Mouse (Mus musculus): ENCODE measurements around the gene Tnc.

Tnc gene

DNA sequence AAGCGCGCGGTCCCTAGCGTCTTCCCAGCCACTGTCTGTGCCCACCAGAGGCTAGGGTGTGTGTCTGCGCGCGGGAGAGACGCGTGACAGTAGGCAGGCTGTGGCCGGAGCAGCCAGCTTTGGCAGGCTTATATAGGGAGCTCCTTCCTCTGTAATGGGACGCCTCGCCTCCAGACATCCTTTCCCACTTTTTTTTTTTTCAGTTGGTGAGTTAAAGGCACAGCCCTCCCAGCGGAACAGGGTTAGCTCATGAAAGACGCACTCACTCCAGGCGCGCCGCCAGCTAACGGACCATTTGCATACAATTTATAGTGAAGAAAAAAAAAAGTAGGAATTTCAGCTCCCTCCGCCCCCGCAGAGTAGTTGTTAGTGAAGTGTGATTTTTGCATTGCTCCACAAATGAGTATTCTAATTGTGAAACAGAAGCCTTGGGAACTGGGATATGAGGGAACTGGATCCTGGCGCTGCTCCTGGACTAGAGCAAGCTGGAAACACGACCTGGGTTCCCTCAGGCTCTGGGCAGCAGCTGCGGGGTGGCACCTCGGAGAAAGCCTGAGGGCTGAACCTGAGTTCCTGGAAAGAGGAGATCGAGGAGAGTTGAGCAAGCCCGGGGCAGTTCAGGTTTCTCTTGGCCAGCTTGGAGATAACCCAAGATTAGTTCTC is at the start of gene Tnc:
Gene Tnc (minus strand): TSS at position 185 of the 663 bp plus-strand sequence.
- DNase-seq (ENCODE audit: low spot score in 2 of 2), result peak in 1 of 2 experiments; percentile 41

DNA sequence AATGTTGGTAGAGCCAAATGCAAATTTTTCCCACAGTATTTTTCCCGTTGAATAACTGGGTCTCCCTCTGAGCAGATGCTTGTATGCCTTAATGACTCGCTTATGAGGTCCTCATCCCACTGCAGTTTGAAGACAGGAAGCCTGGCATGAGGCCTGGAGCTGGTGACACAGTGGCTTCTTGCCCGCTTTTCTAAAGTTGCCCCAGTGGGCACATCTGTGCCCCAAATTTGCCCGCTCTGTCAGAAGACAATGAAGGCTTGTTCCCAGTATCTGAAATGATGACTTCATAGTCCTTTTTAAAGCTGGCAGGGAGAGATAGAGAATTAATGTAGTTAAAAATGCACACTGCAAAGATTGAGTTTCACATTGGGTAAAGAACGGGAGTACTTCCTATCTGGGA is 47.4 kb upstream of the Tnc start:
- DNase-seq (ENCODE audit: low spot score in 2 of 2), result no peak

DNA sequence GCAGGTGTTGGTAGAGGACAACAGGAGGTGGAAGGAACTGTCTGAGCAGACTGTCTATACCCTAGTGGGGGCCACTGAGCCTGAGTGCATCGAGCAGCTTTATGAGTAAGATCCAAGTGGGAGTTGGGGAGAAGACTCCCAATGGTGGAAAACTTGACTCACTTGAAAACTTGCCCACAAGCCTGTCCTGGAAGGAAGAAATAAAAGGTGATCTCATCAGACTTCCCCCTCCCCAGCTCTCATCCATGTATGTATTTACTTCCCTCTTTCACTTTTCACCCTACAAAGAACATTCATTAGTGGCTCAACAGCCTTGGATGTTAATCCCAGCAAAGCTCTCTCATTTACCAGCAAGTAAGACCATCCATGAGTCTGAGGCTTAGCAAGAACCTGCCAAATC is 46.0 kb upstream of the Tnc start:
- DNase-seq (ENCODE audit: low spot score in 2 of 2), result no peak

DNA sequence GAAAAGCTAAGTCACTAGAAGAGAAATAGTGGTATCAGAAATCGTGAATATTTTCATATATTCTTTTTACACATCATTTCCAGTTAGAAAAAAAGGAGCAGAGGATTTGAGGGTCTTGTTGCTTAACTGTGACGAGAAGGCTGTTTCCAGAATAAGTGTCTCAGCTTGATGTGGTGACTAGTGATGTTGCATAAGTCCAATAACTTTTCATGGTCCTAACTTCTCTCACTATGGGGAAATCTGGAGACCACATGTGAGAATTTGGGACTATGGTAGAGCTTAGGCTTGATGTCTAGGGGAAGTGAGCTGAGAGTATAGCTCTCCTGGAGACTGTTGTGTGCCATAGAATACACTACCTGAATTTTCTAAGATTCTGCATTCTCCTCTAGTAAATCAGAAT is 42.6 kb upstream of the Tnc start:
- no peak for DNase-seq (ENCODE audit: low spot score in 2 of 2)

DNA sequence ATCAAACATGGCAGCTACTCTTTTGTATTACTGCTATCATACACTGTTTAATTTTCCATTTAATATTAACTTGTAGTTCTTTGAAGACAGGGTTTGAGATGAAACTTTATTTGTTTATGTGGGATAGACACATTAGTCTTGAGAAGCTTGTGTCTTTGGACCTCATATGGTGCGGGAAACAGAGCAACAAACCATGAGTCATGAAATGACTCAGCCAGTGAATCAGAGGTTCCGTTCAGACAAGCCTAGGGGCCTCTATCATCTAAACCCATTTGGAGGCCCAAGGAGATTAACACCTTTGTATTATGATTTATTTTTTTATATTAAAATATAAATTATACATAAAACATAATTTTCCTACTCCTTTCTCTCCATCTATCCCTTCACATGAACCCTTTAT is 40.9 kb upstream of the Tnc start:
- no peak for DNase-seq (ENCODE audit: low spot score in 2 of 2)

DNA sequence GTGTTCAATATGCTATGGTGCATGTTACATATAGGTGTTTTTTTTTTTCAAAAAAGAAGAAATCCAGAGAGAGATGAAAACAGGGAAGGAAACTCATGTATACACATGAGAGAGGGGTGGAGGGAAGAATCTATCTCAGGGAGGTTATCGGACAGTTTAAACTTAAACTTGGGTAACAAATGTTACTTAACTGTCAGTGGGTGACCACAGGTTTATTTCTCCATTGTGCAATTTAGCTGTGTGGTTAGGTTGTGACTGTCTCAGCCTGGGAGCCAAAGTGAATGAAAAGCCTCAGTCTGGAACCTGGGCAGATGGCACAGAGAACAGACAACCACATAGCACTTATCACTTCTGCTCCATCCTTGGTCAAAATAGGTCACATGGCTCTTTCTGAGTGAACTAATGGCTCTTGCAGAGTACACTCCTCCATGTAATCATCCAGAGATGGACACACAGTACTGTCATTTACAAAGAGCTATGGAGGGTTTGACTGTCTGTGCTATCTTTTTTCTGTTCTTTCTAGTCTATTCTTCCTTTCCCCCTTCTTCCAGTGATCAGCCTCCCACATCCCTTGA is 39.3 kb upstream of the Tnc start:
- no peak for DNase-seq (ENCODE audit: low spot score in 2 of 2)

DNA sequence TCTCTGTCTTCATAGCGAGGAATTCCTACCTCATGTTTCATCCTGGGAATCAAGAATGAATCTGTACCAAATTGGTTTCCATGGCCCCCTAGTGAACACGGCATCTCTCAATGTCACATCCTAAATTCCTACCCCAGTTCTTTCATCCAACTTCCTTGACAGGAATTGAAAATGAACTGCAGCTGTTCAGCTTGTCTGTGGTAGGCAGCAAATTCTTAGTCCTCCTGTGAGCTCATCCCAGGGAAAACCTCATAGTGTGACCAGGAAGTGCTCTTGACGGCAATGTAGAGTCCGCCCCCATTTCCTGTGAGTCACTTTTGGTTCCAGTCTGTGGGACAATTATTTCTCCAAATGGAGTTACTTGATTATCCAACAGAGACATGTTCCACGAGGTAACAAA is 37.0 kb upstream of the Tnc start:
- no peak for DNase-seq (ENCODE audit: low spot score in 2 of 2)

DNA sequence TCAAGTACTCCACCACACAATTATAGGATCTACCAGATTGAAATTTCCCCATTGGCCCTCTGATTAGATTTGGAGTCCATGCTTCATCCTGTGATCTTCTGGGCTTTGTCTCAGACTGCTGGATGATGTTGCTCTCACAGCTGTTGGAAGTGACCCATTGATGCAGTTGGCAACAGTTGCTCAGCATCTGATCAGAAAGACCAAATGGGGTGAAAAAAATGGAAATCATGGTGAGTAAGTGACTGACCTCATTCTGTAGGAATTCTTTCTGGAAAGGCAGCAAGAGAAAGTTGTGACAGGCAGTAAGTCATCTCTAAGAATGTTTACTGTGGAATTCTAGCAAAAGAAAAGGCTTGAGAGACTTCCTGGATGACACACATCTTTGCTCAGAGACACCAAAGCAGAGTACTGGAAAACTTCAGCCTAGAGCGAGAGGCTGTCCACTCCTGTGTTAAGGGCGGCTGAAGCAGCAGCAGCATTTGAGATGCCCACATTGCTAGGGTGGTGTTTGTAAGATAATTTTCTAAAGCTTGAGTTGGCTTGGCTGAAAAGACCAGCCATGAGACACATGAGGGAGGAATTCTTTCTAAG is 31.3 kb upstream of the Tnc start:
- DNase-seq (ENCODE audit: low spot score in 2 of 2), result peak in 1 of 2 experiments; percentile 38

DNA sequence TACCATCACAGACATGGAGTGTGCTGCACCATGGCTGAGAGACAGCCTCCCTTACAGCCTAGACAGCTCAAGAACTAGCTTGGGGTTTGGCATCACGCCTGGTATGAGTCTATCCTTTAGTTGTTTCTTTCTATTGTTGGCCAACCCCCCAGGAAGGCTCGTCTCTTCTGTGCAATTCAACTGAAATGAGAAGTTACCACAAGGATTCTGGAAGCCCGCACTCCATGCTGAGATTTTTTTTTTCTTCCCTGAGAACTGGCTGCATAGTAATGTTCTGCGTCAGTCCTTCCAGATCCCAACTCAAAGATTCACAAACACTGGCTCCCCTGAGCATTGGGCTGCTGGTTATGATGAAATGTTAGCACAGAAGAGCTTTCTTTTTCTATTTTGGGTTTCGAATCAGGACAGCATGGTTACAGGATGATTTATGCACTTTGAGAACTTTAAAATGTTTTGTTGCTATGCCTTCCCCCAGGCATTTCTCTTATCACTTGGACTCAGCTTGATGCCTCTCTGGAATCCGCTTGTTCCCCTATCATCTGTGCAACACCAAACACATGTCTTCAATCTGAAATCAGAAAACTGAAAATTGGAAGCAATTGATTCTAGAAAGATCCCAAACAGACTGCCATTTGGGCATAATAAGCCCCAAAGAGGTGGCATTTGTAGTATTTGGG is 29.7 kb upstream of the Tnc start:
- peak; percentile 8 to 22 for DNase-seq (ENCODE audit: low spot score in 2 of 2)

DNA sequence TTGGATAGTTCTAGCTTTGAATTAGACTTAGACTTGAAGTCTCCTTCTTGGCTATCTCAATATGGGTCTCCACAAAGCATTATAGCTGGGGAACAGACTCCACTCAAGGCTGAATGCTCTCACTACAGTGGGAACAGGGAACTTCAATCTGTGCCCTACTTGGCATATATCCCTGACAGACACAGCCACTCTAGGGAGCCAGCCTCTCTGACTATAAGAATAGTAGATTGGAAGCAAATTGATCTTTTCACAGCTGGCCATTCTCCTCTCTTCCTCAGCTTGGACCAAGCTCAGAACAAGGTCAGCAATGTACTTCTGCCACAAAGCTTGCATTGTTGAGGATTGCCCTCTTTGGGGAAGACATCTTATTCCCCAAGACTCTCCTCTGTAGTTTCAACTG is 27.9 kb upstream of the Tnc start:
- DNase-seq (ENCODE audit: low spot score in 2 of 2), result no peak

DNA sequence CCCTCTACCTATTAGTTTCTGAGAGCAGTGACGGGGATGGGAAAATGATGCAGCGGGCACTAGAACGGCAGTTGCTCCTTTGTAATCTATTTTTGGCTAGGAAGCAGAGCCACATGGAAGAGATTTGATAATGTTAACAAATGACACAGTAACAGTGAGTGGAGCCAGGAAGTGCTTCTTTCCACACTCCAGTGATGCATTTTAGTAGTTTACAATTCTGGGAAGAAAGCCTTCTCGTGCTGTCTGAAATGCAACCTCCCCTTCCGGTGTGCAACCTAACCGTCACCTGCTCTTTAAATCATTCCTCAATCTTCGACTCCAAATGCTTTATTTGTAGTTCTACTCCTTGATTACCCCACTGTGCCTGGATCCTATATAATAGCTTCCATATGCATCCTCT is 20.6 kb upstream of the Tnc start:
- no peak for DNase-seq (ENCODE audit: low spot score in 2 of 2)

DNA sequence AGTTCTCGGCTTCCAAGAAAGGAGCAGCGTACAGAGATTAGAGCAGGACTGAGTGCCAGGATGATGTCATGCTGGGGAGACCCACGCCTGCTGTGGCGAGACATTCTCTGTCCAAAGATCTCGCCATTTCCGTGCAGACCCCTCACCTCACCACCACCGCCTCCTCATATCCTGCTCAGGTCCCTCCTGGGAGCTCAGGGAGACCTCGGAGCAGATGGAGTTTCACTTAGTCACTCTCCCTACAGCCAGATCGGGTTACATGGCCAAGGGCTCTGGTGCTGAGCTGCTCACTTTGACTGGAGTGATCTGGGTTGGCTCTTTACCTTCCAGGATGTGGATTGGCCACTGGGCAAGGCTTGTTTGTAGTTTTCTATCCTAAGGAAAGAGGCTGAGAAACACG is 18.5 kb upstream of the Tnc start:
- no peak for DNase-seq (ENCODE audit: low spot score in 2 of 2)

DNA sequence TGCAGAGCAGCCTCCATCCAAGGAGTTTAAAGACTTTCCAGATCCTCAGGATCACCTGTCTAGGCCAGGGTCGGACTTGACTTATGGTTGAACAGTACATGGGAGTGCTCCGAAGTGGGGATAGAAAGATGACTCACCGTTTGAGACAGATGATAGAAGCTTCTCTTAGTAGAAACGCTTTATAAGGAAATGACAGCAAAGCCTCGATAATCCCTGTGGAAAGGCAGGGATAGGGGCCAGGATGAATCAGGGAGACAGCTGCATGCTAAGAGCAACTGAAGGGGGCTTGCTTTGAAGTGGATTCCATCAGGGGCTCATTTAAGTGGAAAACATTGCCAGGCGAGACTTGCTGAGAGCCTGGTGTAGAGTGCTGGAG is 12.0 kb upstream of the Tnc start:
- no peak for DNase-seq (ENCODE audit: low spot score in 2 of 2)

DNA sequence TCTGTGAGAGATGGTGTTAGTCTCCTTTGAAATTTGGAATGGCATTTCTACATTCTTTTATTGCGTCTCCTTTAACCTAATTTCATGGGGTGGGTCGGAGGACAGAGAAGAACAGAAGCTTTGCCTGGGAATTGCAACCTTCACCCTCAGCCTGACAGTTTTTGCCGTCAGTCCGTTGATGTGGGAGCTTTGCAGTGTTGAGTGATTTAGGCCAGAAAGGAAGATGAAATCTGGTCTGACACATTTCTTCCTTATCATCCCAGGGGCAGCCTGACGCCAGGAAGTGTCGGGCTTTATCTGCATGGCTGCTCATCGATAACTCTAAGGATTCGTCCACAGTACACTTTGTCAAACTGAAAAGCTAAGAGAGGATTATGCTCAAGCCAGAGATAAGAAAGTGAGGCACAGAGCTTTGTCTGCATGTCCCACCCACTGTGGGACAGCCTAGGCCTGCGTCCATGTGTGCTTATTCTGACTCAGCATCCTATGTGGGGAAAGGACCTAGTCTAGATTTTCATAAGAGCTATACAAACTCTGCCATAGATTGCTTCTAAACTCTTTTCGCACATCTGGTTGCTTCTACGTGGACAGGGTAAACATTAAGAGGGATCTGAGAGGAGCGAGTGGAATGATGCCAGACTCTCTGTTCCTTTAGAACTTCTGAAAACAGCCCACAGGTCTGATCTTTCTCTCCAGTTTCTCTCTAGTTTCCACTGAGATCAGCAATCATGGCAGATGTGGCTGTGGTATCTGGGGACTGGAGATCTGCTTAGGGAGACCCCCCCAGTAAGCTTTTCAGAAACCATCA is 11.4 kb upstream of the Tnc start:
- DNase-seq (ENCODE audit: low spot score in 2 of 2), result no peak

DNA sequence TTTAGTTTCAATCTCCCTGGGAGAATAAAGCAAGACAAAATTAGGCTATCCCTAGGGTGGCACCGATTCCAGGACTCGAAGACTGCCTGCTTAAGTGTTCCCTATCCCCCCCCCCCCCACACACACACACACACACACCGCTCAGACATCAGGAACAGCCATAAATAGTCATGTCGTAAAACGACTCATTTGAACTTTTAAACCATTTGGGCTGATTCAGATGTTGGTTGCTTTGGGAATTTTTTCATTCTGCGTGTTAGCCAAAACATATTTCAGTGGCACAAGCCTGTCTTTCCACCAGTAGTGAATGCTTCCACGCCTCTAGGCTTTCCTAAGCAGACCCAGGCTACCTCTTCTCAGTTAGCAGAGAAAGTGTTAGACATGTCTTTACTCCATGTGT is 1.4 kb upstream of the Tnc start:
- DNase-seq (ENCODE audit: low spot score in 2 of 2), result no peak

DNA sequence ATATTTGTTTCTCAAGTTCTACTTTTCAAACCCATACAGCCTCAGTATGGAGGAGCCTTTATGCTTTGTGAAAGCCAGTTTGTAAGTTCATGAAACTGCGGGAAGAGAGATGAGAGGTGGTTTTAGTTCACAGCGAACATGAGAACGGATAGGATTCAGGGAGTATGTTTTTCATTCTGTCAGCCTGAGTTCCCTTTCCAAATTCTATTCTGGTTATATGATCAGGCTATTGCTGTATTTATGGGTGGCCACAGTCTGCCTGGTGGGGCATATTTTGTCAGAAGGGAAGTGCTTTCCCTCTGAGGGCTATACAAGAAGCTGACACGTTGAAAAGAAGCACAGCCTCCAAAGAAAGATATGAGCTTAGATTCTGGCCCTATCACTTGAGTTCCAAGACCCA is 2.9 kb downstream of the Tnc start:
- DNase-seq (ENCODE audit: low spot score in 2 of 2), result no peak

DNA sequence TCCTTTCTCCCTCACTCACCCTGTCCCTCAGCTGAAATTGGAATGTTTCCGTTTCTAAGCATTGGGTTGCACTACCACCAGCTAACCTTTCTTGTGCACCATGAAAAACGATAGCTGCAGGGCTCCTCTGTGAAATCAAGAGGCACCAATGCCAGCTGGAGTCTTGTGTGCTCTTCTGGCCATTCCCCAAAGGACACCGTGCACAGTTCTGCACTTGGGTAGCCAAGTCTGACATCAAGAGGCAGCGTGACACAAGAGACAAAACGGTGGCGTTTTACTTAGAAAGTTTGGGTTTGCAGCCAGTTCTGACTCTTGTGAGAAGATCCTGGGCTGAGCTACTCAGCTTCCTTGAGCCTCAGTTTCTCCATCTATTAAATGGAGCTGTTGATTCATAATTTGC is 3.4 kb downstream of the Tnc start:
- peak in 1 of 2 experiments; percentile 22 for DNase-seq (ENCODE audit: low spot score in 2 of 2)

DNA sequence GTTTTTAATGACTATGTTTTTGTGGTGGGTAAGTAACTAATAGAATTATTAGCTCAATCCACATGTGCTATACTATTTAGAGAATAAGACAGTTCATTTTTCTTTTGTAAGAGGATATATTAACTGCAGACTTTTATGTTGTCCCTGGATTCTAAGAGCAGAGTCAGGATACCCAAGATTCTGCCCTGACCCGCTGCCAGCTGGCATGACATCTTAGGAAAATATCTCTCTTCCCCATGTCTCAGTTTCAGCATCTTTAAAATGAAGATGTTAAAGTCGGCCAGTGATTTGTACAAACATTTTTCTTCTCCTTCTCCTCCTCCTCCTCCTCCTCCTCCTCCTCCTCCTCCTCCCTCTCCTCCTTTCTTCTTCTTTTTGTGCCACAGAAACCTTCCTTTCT is 7.7 kb downstream of the Tnc start:
- no peak for DNase-seq (ENCODE audit: low spot score in 2 of 2)

DNA sequence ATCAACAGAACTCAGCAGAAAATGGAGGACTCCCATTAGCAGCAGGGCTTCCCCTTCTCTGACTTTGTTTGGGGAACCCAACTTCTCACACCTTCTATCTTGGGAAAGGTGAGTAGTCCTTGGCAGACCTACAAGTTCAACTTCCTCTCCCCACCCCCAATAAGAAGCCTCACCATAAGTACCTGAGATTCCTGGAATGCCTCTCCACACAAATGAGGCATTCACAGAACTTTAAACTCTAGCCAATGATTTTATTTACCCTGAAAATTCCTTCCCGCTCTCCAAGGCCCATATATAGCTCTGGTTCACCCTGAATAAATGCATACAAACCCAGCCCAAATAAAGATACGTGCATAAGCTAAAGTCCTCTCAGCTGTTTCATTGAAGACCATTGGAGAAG is 9.3 kb downstream of the Tnc start:
- no peak for DNase-seq (ENCODE audit: low spot score in 2 of 2)

DNA sequence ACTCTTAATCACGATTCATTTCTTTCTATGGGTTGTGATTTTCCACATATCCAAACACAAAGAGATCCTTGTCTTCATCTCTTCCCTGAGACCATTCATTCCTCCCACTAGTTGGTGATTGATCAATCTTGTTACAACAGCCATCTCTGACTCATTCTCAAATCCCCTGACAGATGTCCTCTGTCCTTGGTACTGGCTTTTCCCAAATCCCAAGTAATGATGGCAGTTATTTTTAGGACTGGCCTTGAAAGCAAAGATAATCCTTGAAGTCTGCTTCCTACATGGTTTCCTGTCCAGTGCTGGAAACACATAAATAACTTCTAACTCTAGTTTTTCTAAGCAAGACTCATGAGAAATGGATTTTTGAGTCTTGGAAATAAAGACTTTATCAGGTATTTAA is 12.1 kb downstream of the Tnc start:
- no peak for DNase-seq (ENCODE audit: low spot score in 2 of 2)

DNA sequence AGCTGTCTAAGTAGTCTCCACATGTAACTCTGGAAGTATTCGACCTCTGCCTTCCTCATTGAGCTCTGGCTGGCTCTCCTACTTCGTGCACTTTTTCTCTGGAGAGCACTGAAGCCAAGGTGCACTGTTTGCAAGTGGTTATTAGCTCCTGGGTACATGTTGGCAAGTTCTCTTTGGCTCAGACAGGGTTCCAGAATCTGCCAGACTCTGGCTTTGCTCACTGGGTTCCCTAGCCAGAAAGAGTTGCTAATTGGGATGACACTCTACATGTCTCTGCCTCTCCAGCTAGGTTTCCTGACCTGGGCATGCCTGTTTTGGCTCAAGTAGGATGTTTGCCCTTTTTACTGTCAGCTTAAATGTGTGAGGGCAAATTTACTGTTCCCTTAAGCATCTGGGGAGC is 13.6 kb downstream of the Tnc start:
- DNase-seq (ENCODE audit: low spot score in 2 of 2), result no peak

DNA sequence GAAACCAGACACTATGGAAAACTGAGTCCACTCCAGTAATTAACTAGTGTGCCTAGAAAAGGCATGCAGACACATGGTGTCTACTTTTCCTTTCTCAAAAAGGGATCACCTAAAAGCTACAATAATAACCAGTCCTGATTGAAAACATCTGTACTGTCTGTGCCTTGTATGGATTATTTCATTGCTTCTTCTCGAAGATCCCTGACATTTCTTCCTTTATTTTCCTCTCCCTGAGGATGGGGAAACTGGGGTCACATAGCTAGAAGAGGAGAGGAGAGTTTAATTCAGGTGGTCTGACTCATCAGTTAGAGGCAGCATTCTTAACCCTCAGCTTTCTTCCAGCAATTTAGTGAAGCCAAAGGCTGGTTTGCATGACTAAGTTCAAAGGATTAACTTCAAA is 17.3 kb downstream of the Tnc start:
- DNase-seq (ENCODE audit: low spot score in 2 of 2), result no peak

Data from urinary bladder, postnatal 36 days (tissue).